Mouse (Mus musculus): ENCODE measurements around the gene Oard1. TPM values are rescaled to one million over a fixed set of nuclear protein-coding genes. Genes with fewer than 3 reads are reported as not detected.
A peak's percentile ranks its signal among the peaks of the same experiment; 100 is the strongest.

Oard1 gene
- 1 to 10 TPM; 9.4 to 9.7 TPM for total RNA-seq (2021)
- long read RNA-seq, experiment 1, transcript Oard1-202 (6 exons, 1,324 nt), result major isoform, 6 of 15 reads
- long read RNA-seq, experiment 1, partial matches to known transcripts, result 1 of 15 reads
- long read RNA-seq, experiment 1, other reads (novel, unspliced or antisense), result 5 of 15 reads
- long read RNA-seq, experiment 2, transcript Oard1-202 (6 exons, 1,324 nt), result major isoform, 5 of 14 reads
- long read RNA-seq, experiment 2, partial matches to known transcripts, result 0 of 14 reads
- long read RNA-seq, experiment 2, other reads (novel, unspliced or antisense), result 7 of 14 reads

DNA sequence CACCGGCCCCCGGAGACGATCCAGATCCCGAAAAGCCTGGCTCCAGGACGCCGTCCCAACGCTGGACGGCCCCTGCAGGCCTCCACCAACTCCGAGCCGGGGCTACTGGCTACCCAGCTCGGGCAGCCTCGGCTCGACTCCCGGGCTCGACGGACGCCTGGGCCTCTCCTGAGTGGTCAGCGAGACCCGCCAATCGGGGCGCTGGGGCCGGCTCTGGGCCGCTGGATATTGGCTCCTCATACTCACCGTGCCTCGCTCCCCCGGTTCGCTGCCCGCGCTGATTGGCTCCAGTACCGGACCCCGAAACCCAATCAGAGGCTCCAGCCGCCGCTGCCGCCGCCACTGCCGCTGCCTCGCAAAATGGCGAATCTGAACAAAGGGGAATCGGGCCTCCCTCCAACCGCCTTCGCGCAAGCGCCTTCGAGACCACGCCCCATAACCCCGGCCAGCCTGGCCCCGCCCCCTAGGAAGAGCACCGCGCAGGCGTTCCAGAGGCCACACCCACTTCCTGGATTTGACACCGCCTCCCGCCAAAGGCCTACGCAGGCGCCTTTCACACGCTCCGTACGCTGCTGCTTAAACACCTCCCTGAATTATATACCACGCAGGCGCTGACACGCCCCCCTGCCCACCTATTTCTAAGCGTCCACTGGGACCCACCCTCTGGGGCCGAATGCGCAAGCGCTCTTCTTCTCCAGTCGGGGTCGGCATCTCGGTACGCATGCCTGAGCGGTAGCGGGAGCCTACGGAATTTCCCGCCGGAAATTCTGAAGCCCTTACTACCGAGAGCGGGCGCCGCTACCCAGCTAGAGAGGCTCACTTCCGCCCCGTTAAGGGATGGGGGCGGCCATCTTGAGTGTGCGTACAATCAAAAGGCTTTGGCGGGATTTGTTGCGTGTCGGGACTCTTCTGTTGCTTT lies at the start of gene Oard1, which contains the start of gene Nfya:
TSS of gene Oard1 (plus strand) at position 635 of the 919 bp plus-strand sequence.
TSS of gene Nfya (minus strand) at position 527 of the 919 bp plus-strand sequence.
- intact Hi-C loops (cut with DNase I), result loop anchor here (5.0 to 10.0 kb wide), 3 partner anchors 72 to 995 kb away; no protein-coding TSS in a partner anchor
- peak; percentile 100 for DNase-seq (ENCODE audit: low spot score in 2 of 2)

DNA sequence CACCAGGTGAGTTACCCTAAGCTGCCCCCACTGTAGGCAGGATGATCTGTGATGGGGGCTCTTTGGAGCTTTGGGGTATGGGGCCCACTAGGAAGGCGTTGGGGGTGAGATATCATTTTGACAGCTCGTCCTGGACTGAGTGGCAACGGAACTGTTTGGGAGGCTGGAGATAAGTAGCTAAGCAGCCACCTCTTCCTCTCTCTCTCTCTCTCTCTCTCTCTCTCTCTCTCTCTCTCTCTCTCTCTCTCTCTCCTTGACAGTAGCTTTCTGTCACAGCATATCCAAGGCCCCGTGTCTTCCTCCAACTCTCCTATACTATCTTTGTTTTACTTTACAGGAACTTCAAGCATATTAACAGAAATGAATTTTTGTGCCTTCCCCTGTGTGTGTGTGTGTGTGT lies 49.4 kb upstream of the Oard1 start:
- intact Hi-C loops (cut with DNase I), result no loop called here
- DNase-seq (ENCODE audit: low spot score in 2 of 2), result no peak

DNA sequence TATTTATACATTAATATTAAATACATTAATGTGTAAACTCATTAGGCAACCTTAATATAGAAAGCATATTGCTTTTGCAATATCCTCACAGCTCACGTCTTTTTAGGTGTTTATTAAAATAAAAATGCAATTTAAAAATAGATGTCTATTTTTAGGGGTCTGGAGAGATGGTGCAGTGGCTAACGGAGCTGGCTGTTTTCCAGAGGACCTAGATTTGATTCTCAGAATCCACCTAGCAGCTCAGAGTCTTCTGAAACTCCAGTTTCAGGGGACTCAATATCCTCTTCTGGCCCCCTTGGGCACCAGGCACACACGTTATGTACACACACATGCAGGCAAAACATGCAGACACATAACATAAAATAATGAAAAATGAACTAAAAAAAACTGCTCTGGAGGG lies 47.5 kb upstream of the Oard1 start:
- no peak for DNase-seq (ENCODE audit: low spot score in 2 of 2)
- intact Hi-C loops (cut with DNase I), result no loop called here

DNA sequence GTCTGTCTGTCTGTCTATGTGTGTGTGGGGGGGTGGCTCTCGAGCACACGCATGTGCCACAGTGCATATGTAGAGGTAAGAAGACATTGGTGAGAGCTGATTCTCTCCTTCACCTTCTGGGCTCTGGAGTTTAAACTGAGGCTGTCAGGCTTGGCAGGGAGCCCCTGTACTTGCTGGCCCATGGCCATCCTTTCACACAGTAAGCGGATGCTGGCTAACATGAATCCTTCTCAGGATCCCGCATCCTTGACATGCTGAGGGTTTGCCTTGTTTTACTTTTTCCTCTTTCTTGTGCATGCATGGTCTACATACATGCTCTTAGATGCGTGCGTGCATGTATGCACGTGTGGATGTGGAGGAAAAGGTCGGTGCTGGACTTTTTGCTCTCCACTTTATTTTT lies 46.8 kb upstream of the Oard1 start:
- intact Hi-C loops (cut with DNase I), result no loop called here
- peak; percentile 64 to 67 for DNase-seq (ENCODE audit: low spot score in 2 of 2)

DNA sequence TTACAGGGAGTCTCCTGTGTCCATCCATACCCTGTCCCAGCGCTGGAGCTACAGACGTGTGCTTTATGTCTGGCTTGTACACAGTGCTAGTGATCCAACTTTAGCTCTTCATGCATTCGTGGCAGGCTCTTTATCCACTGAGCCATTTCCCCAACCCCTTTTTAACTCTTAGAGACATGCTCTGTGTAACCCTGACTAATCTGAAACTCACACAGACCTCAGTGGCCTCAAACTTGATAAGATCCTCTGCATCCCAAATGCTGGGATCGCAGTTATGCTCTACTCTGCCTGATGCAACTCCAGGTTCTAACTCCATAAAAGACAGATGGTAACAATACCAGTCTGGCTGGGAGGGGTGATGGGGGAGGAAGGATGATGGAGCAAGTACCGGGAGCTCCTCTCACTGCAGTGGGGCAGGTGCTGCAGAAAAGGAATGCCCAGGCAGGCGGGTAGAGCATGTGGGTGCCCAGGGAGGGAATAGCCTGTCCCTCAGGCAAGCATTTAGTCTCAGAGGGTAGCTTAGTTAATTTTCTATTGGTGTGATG lies 46.3 kb upstream of the Oard1 start:
- DNase-seq (ENCODE audit: low spot score in 2 of 2), result no peak
- intact Hi-C loops (cut with DNase I), result no loop called here

DNA sequence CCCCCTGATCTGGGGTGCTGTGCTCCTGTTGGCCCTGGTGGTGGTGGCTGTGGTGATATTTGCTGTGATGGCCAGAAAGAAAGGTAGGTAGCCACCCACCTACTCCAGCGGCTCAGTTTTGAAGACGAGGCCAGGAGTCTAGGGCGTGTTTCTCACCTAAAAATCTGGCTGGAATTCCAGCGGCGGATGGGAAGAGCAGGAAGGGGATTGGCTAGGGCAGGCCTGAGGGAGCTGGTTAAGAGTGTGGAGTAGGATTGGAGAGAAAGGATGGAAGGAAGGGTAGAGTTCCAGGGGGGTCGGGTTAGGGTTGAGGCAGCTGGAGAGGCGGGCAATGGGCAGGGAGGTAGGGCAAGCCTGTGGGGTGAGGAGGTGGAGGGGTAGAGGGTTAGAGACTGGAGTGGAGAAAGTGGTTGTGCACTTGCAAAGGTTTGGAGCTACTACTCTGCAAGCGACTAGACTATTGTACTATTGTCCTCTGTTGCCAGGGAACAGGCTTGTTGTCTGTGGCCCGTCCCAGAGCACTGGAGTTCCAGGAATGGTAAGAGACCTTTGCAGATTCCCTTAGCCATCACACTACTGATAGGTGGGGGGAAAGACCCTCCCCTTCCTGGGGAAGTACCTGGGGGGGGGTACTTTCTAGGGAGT lies 44.2 kb upstream of the Oard1 start:
- no peak for DNase-seq (ENCODE audit: low spot score in 2 of 2)
- intact Hi-C loops (cut with DNase I), result no loop called here

DNA sequence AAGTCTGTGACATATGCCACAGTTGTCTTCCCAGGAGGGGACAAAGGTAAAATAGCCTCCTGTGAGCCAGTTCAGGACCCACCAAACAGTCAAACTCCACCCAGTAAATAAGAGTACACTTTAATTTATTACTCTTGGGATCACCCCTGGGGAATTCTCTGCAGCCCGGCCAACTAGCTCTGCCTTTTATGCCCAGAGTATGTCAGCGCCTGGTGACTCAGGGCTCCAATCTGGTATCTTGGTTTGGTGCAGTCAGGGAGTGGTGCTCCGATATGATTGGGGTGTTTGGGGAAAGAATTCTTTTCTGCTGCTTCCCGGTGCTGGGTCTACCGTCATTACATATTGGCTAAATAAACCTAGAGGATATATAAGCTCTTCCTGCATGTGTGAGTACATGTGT lies 43.0 kb upstream of the Oard1 start:
- DNase-seq (ENCODE audit: low spot score in 2 of 2), result no peak
- intact Hi-C loops (cut with DNase I), result no loop called here

DNA sequence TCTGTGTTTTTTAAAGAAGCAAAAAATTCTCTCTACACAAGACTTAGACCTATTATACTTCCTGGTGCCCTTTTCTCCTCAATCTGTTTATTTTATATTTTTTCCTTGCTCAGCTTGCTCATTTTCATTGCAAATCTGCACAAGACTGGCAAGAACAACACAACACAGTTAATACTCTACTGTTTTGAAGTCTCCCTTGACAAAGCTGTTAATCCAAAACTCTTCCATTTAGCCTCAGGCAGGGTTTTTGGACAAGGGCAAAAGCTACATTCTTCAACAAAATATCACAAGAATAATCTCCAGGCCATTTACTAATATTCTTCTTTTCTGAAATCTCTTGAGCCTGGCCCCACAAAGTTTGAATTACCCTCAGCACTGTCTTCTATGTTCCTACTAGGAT lies 38.2 kb upstream of the Oard1 start:
- no peak for DNase-seq (ENCODE audit: low spot score in 2 of 2)
- intact Hi-C loops (cut with DNase I), result loop anchor here (2.0 kb wide), 1 partner anchor 45 kb away; no protein-coding TSS in a partner anchor

DNA sequence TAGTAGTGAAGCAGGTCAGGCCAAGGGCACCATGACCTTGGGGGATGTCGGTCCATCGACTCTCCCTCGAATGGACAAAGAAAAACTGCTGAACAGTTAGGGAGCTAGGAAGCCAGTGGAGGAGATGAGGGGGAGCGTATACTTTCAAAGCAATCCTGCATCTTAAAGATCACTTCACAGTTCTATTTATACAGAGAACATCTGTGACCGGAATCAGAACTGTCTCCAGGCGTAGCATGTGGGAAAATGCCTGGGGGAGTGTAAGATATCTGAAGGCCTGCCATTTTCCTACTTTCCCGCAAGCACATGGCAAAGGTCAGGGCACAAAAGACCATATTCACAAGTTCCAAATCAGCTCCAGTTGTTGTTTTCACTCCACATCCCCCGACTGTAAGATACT lies 36.8 kb upstream of the Oard1 start:
- peak; percentile 35 to 61 for DNase-seq (ENCODE audit: low spot score in 2 of 2)
- intact Hi-C loops (cut with DNase I), result loop anchor here (2.0 kb wide), 1 partner anchor 46 kb away; no protein-coding TSS in a partner anchor

DNA sequence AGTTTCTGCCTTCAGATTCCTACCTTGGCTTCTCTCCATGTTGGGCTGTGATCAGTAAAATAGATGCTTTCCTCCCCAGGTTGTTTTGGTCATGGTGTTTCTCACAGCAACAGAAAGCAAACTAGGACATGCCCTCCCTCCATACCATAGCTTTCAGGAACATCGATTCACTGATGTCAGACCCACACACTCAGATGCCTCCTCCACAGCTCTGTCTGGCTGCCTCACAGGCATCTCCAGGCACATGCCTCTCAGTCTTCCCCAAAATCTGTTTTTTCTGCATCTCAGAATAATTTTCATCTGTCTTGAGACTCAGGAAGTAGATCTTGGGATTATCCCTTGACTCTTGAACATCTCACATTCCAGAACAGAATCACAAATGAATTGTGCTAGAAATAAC lies 33.7 kb upstream of the Oard1 start:
- DNase-seq (ENCODE audit: low spot score in 2 of 2), result peak; percentile 23 to 25
- intact Hi-C loops (cut with DNase I), result no loop called here

DNA sequence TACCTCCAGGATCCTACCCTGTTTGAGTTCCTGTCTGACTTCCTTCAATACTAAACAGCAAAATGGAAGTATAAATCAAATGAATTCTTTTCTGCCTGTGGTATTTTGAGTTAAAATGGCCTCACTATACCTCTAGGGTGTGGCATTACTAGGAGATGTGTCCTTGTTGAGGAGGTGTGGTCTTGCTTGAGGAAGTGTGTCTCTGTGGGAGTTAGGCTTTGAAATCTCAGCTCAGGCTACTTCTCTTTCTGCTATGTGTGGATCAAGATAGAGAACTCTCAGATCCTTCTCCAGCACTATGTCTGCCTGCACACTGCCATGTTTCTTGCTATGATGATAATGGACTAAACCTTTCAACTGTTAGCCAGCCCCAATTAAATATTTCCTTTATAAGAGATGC lies 30.8 kb upstream of the Oard1 start:
- intact Hi-C loops (cut with DNase I), result no loop called here
- DNase-seq (ENCODE audit: low spot score in 2 of 2), result no peak

DNA sequence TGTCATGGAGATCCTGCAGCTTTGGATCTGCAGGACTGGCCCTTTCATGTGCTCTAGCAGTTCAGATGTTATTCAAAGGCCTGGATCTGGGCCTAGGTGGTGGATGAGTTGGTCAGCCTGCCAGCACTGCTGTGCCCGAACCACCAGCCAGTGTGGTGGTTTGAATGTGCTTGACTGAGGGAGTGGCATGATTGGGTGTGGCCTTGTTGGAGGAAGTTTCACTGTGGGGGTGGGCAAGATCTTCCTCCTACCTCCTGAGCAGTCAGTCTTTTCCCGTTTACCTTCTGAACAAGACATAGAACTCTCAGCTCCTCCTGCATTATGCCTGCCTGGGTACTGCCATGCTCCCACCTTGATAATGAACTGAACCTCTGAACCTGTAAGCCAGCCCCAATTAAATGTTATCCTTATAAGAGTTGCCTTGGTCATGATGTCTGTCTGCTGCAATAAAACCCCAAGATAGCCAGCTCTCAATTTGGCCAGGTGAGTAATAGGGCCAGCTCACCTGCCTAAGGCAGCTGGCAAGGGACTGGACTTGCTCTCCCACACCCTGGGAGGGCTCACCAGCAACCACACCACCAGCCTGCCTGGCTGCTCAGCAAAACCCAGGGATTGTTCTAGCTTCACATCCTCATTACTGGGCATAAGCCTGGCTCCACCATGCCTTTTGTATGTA lies 23.9 kb upstream of the Oard1 start:
- DNase-seq (ENCODE audit: low spot score in 2 of 2), result no peak
- intact Hi-C loops (cut with DNase I), result no loop called here

DNA sequence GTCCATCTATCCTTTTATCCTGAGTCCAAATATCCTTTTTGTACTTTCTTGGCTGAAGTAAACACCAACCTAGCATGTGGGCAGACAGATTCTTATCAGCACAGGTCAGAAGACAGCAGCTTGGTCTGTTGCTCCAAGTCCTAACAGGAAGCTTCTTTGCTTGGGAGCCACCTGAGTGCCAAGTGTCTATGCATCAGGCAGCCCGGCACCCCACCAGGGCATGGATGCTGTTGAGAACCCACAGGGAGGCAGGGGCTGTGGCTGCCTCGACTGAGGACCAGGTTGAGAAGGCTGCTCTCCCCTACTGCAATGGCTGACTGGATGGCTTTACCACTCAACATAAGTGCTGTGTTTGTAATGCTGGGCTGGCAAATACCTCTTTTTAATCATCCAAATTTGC lies 21.1 kb upstream of the Oard1 start:
- intact Hi-C loops (cut with DNase I), result no loop called here
- no peak for DNase-seq (ENCODE audit: low spot score in 2 of 2)

DNA sequence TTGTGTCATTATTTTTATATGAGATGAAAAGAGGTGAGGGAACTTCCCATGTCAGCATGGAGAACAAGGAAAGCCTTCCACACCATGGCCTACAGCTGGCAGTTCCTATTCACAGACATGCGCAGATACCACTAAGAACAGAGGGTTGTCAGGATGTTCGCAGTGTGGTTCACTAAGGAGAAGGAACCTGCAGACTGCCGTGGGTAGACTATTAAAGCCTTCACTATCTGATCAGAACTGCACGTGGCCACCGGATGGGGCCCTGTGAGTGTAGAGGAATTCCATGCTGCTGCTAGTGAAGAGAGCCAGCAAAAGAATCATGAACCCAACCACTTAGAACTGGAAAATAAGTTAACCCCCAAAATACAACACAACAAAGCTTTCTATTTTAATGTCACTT lies 20.4 kb upstream of the Oard1 start:
- DNase-seq (ENCODE audit: low spot score in 2 of 2), result no peak
- intact Hi-C loops (cut with DNase I), result no loop called here

DNA sequence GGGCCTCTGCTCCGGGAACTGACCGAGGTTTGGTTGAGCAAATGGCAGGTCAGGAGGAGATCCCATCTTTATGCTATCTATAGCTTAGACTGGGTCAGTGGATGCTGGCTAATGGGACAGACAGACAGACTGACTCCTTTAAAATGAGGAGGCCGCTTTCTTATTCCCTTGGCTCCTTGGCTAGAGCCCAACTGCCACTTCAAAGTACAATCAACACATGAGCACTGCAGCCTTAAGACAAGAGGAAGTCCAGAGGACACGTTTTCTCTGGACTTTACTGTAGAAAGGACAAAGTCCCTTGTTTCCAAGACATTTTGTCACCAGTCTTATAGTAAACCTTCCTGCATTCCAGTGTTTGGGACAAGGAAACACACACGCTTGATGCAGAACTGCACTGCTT lies 18.4 kb upstream of the Oard1 start:
- intact Hi-C loops (cut with DNase I), result no loop called here

DNA sequence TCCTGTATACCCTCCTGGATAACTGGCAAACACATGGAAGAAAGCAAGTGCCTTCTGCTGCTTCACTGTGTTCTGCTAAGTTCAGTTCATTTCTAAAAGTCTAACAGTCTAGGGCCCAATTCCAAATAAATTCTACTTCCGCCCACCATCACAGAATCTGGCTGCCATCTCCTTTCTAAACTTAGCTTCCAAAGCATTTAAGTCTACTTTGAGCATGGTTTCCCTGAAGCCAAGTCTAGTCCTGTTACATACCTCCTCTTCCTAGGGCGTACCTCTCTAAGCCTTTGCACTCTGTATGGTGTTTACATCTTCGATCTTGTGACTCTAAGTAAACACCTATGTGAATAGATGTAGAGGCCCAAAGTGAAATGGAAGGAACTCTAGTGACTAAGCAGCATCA lies 17.2 kb upstream of the Oard1 start:
- intact Hi-C loops (cut with DNase I), result no loop called here
- peak; percentile 63 to 72 for DNase-seq (ENCODE audit: low spot score in 2 of 2)

More for the DNA sequence above, 18.4 kb upstream of the Oard1 start:
- DNase-seq (ENCODE audit: low spot score in 2 of 2), result no peak

DNA sequence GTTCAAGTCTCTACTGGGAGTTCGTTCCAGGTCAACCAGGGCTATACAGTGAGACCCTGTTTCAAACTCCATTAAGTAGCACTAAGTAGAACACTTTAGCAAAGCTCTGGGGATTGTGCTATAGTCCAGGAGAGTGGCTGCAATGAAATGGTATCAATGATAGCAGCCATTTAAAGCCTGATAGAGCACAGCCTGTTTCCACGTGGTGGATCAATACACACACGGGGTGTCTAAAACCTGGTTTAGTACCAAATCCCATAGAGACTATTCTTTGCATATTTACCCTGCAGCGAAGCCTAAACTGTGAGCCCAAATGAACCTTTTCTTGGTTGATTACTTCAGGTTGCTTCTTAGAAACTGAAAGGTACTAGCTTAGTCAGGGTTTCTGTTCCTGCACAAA lies 8.1 kb upstream of the Oard1 start:
- intact Hi-C loops (cut with DNase I), result no loop called here
- no peak for DNase-seq (ENCODE audit: low spot score in 2 of 2)

DNA sequence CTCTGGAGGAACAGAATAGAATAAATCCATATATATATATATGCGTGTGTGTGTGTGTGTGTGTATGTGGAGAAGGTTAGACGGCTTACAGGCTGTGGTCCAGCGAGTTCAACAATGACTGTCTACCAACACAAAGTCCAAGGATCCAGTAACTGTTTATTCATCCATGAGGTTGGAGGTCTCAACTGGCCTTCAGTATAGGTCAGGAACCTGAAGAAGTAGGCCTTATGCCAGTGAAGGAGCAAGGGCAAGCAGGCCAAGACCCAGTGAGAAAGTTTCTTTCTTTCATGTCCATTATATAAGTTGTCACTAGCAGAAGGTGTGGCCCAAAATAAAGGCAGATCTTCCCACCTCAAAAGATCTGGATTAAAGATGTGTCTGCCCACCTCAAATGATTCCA lies 7.1 kb upstream of the Oard1 start:
- DNase-seq (ENCODE audit: low spot score in 2 of 2), result no peak
- intact Hi-C loops (cut with DNase I), result no loop called here

DNA sequence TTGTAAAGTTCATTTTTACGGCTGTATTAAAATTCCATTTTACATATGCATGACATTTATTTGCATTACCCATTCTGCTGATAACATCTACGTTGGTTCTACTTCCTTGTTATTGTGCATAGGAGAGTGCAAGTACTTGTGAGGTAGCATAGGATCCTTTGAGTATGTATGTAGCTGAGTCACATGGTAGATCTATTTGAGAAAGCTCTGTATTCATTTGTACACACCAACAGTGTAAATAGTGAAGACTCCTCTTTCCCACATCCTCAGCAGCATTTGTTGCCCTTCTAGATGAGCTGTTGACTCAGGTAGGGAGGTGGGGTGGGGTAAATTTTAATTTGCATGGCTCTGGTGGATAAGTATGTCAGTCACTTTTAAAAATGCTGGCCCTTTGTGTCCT lies 6.0 kb upstream of the Oard1 start:
- intact Hi-C loops (cut with DNase I), result no loop called here
- no peak for DNase-seq (ENCODE audit: low spot score in 2 of 2)
